Mouse (Mus musculus) G1E (cell line): ENCODE measurements at regions not wholly inside any gene's neighbourhood (a gene's known extent, or its start where the extent isn't known, plus 50 kb on each side); places are given as distances from the start of the nearest gene placed in this dataset.
"Not testable (repeated sequence)": the region's sequence is repeated elsewhere in the genome, so short reads cannot be mapped to it uniquely, and the experiment has no call there.

Experiments
- ATAC-seq: 2 replicates; pipeline ENCODE4 v1.8.0; 2016; ENCODE audit warnings: mild to moderate bottlenecking; ENCODE audit not compliant: insufficient number of reproducible peaks, poor library complexity, low FRiP score, severe bottlenecking; ENCODE audit errors: extremely low read depth
- DNase-seq: peaks from one replicate; pipeline ENCODE4 v3.0.0; 2012; ENCODE audit warnings: low spot score
- H3K27me3 ChIP-seq: 2 replicates; pipeline ENCODE4 v1.6.1; 2012; ENCODE audit warnings: mild to moderate bottlenecking, low read length, inconsistent platforms; ENCODE audit not compliant: insufficient read depth
- H3K36me3 ChIP-seq: replicated peaks from 2 replicates; pipeline ENCODE3; 2012; ENCODE audit warnings: mild to moderate bottlenecking, inconsistent platforms
- H3K4me1 ChIP-seq: 2 replicates; pipeline ENCODE4 v1.6.1; 2012; ENCODE audit warnings: low read depth, low read length, inconsistent platforms, mixed read lengths; ENCODE audit not compliant: insufficient read depth
- H3K4me3 ChIP-seq: 2 replicates; pipeline ENCODE4 v1.5.1; 2012; ENCODE audit warnings: low read depth, mild to moderate bottlenecking, inconsistent platforms, low read length, moderate library complexity, mixed read lengths
- H3K9me3 ChIP-seq: replicated peaks from 2 replicates; pipeline ENCODE4 v1.6.1; 2012; ENCODE audit warnings: inconsistent platforms
- CTCF ChIP-seq: IDR thresholded peaks from 2 replicates; pipeline ENCODE4 v1.5.1; 2012; ENCODE audit warnings: low read depth, low read length, inconsistent platforms, mixed read lengths
- GATA1 ChIP-seq: IDR thresholded peaks from 2 replicates; pipeline ENCODE4 v1.6.1; 2012; ENCODE audit warnings: borderline replicate concordance, low read length, inconsistent platforms, mixed read lengths
- GATA2 ChIP-seq: IDR thresholded peaks from 2 replicates; pipeline ENCODE4 v1.6.1; 2012; ENCODE audit warnings: low read depth, low read length, inconsistent platforms, borderline replicate concordance
- POLR2AphosphoS5 ChIP-seq: IDR thresholded peaks from 2 replicates; pipeline ENCODE4 v1.6.1; 2012; ENCODE audit warnings: low read depth, low read length, inconsistent platforms; ENCODE audit not compliant: insufficient replicate concordance
- TAL1 ChIP-seq: conservative IDR thresholded peaks from 2 replicates; pipeline ENCODE4 v1.6.1; 2012; ENCODE audit warnings: low read depth, low read length, inconsistent platforms, mixed read lengths

- Histone ChIP-seq H3K9me3 (peaks cover 7% of the 10 kb centered on the region; the same call in 1 of the 2 replicates), H3K27me3 (no peaks in the 10 kb centered on the region), H3K4me1 (no peaks in the 10 kb centered on the region), H3K4me3 (no peak overlapping the region), H3K36me3 (no peaks in the 10 kb centered on the region)
- TF ChIP-seq GATA1: no peak
- ATAC-seq (no peak), DNase-seq (no peak)
These were observed 606.2 kb upstream of the Gpc5 start for GRCm38 (mm10) chr14:114485781-114486180.

DNA sequence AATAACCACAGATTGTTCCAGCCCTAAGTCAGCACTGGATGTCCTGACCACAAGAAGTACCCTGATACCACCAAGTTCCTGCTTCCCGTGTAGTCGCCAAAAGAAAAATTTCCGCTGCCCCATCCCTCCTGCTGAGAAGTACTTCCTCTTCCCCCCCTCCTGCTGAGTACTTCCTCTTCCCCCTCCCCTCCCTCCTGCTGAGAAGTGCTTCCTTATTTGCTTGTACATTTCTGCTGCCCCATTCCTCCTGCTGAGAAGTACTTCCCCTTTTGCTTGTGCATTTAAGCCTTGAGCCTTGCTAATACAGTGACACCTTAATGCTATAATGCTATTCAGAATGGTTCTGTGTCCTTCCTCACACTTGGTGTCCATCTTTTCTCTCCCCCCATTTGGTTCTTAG is 598.6 kb upstream of the Gpc5 start:
- DNase-seq, H3K27me3 ChIP-seq, H3K4me3 ChIP-seq, H3K4me1 ChIP-seq, H3K36me3 ChIP-seq, ATAC-seq: not testable (repeated sequence)
- peaks cover 19% of the 10 kb centered on the region for H3K9me3 ChIP-seq

DNA sequence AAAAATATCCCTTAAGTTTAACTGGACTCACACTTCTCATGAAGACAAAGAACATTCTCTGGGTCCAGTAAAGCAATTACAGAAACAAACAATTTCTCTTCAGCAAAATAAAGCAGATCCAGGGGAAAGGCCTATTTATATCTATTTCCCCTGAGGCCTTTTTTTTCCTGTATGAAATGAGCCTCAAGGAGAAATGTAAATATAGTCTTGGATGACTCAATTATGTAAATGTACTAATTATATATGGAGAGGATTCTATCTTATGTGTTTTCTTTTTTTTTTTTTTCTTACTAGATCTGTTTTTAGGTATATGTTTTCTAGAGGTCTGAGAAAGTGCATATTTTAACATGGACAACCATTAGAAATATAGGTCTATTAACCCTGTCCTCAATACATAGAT is 587.0 kb upstream of the Gpc5 start:
- Histone ChIP-seq H3K27me3 (no peaks in the 10 kb centered on the region), H3K36me3 (no peaks in the 10 kb centered on the region), H3K4me3 (no peak overlapping the region), H3K4me1 (no peaks in the 10 kb centered on the region), H3K9me3 (peaks cover 4% of the 10 kb centered on the region)
- ATAC-seq: no peak
- DNase-seq: no peak
- TF ChIP-seq TAL1: no peak
- no peak for TF ChIP-seq GATA1
- TF ChIP-seq CTCF: no peak
- no peak for TF ChIP-seq POLR2AphosphoS5
- TF ChIP-seq GATA2: no peak

DNA sequence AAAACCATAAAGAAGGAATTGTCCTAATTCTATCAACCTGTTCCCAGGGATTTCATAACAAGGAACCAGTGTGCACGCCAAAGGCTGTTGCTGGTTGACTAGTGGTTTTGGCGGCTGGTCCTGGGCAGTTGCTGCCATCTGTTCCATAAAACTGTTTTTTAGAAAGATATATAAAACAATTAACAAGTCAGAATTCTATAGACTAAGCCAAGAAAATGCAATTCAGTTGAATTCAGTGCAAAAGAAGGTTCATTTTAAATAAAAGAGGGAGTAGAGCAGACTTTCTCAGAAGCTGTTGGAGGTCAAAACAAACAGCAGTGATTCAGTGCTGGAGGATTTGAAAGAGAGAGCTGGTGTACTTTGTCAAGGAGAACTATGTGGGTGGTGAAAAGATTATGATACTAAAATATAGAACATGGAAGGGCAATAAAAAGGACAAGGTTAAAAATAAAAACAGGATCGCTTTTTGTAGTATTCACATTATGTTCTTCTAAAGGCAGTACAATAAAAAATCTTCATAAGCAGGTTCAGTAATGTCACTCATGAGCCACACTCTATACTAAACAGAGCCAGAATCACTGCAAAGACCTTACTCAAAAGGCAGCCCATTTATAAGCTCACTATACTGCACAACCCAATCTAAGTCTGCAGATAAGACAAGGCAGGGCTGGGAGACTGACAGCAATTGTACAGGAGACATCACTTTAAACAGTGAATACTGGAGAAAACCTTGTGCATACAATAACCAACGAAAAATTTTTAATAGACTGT is 543.9 kb upstream of the Gpc5 start:
- TF ChIP-seq CTCF (no peak), POLR2AphosphoS5 (no peak), TAL1 (no peak), GATA2 (no peak), GATA1 (no peak)
- no peak for DNase-seq

DNA sequence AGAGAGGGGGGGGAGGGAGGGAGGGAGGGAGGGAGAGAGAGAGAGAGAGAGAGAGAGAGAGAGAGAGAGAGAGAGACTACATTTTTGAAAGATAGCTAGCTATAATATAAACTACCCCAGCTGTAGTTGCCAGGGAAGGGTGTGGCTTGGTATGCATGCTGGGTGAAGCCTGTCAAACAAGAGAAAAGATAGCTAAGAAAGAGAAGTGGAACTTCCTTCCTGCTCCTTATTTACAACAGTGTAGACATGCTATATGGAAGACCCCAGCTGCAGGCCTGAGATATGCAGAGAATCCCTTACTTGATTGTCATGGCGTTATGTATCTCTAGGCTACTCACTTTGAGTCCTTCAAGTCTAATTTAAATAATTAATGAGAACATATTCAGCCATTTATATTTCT is 542.9 kb upstream of the Gpc5 start:
- DNase-seq (no peak), ATAC-seq (no peak)
- TF ChIP-seq GATA1 (no peak), GATA2 (no peak), CTCF (no peak), TAL1 (no peak), POLR2AphosphoS5 (no peak)
- H3K4me1 ChIP-seq: no peaks in the 10 kb centered on the region
- no peaks in the 10 kb centered on the region for H3K36me3 ChIP-seq
- no peak overlapping the region for H3K4me3 ChIP-seq
- H3K27me3 ChIP-seq: no peaks in the 10 kb centered on the region
- peaks cover 14% of the 10 kb centered on the region for H3K9me3 ChIP-seq

More for the DNA sequence above, 543.9 kb upstream of the Gpc5 start:
- H3K9me3 ChIP-seq: peaks cover 13% of the 10 kb centered on the region
- ATAC-seq: no peak
- H3K27me3 ChIP-seq: no peaks in the 10 kb centered on the region
- H3K4me1 ChIP-seq: no peaks in the 10 kb centered on the region
- no peaks in the 10 kb centered on the region for H3K36me3 ChIP-seq
- H3K4me3 ChIP-seq: no peak overlapping the region

DNA sequence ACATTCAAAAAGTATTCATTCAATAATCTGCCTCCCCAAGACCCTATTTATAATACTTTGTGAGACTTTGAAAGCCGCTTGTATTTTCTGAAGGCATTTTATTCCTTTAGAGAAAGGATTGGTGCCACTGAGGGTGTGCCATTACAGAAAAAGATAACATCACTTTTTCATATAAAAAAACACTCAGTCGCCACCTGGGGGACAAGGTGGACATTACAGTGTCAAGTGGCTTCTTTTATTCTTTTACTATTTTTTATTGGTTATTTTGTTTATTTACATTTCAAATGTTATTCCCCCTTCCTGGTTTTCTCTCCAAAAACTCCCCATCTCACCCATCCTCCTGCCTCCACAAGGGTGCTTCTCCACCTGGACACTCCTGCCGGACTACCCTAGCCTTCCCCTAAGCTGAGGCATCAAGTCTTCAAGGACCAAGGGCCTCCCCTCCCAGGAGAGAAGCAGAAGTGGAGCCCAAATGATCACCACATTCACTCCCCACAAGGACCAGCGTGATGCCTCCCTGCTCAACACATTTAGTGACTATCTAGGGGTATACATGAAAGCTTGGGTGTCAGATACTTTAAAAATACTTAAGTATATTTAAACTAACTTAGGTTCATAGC is 525.5 kb upstream of the Gpc5 start:
- peaks cover 8% of the 10 kb centered on the region for H3K9me3 ChIP-seq
- H3K4me1 ChIP-seq: no peaks in the 10 kb centered on the region
- no peaks in the 10 kb centered on the region for H3K27me3 ChIP-seq
- DNase-seq (no peak), ATAC-seq (no peak)
- H3K4me3 ChIP-seq: no peak overlapping the region
- no peaks in the 10 kb centered on the region for H3K36me3 ChIP-seq
- TF ChIP-seq POLR2AphosphoS5: no peak
- TF ChIP-seq GATA1: no peak
- TF ChIP-seq TAL1: no peak
- TF ChIP-seq GATA2: no peak
- TF ChIP-seq CTCF: no peak
